Mouse (Mus musculus): ENCODE results near the gene Serhl.

Gene Serhl

GRCm38 (mm10) chr15:83084022-83084640 is 5.2 kb upstream of the Serhl start:
- no peak for DNase-seq (ENCODE audit: low spot score)

DNA sequence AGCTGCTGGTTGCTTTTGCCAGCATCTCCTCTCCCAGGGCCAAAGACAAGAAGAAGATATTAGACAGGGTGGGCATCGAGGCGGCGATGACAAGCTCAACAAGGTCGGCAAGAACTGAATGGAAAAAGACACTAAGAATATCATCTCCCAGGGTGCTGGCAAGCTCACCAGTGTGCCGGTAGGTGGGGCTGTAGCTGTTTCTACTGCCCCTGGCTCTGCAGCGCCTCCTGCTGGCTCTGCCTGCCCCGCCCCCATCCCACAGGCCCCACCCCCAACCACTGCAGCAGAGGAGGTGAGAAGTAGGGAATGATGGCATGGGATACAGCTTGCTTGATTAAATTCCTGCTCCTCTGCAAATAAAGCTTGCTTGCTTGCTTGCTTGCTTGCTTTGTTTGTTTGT is 3.4 kb upstream of the Serhl start:
- DNase-seq (ENCODE audit: low spot score): peak; percentile 43

DNA sequence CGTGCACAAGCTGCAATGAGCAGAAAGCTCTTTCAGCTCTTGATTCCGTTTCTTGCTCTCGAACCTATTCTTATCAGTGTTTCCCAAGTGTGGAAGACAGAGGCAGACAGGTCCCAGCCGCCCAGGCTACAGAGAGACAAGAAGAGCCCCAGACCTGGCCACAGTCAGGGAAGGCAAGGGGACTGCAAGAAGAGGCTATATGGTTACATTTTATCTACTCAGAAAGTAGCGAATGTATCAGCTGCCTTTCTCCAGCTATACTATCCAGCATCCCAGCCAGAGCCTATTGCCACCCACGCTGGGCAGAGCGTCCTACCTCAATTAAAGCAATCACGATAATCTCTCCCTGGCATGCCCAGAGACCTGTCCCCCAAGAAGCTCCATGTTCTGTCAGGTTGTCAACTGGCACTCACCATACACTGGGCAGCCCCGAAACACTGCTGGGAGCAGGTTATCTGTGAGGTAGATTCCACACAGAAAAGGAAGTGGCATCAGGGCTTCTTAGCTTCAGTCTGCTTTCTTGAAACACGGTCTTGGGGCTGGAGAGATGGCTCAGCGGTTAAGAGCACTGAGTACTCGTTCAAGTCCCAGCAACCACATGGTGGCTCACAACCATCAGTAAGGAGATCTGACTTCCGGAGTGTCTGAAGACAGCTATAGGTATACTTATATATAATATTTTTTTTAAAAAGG is 2.5 kb upstream of the Serhl start:
- no peak for DNase-seq (ENCODE audit: low spot score)

- DNase-seq (ENCODE audit: low spot score): no peak
Measured at GRCm38 (mm10) chr15:83088495-83089428, 544 bp upstream of the Serhl start.

- DNase-seq (ENCODE audit: low spot score): no peak
Measured at GRCm38 (mm10) chr15:83090874-83091273, 1.6 kb downstream of the Serhl start.

DNA sequence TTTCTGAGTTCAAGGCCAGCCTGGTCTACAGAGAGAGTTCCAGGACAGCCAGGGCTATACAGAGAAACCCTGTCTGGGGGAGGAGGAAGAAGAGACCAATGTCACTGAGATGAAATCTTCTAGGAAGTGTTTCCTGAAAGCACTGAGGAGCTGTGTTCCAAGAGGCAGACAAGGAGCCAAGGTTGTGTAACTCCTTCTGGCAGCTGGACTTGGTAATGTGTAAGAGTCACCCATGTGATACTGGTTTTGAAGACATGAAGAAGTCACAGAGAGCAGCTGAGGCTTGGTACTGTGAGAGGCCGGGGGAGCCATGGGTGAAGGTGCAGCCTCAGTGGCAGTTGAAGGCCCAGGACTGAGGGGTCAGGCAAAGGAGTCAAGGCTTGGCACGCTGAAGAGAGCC is 4.4 kb downstream of the Serhl start:
- DNase-seq (ENCODE audit: low spot score): no peak

DNA sequence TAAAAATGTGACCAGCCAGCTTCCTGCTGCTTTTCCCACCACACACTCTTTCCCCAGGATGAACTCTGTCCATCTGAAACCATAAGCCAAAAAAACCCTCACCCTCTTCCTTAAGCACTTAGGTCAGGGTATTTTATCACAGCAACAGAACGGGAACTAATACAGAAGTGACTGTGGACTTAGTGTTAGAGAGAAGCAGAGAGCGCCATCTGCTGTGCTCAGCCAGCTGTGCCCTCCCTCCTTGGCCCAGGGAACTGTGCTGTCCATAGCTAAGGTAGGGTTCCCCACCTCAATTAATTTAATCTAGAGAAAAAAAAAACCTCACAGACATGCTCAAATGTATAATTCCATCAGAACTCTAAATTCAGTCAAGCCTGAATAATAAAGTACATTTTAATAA is 6.6 kb downstream of the Serhl start:
- DNase-seq (ENCODE audit: low spot score): no peak

DNA sequence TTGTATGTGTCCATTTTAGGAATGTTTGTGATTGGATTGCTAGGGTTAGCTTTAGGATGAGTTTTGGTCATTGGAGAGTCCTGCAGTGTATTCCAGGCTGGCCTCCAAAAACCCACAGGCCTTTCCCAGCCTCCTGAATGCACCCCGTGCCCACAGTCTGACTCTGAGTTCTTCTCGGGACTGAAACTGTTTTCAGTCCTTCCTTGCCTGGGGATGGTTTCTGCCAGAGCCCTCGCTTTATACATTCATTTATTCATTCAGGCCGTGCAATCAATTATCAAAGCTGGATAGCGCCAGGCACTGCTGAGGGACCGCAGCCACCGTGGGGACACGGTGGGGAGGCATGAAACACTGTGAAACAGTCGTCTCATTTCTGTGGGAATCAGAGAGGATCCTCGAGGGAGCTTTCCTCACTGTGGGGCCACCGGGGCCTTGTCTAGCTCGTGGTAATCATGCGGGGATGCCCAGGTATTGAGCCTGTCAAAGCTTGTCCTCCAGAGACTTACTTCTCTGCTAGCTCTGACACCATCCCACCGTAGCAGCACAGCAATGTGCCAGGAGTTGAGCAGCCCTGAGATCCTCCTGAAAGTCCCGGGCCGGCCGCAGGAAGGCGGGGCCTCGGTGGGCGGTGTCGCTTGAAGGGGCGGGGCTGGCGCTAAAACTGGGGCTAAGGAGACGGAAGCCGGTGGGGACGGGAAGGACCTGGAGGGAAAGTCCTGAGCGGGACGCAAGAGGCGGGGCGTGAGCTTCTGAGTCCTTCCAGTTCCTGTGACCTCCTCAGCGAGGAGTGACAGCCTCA is 10.4 kb downstream of the Serhl start:
- DNase-seq (ENCODE audit: low spot score): peak; percentile 89

DNA sequence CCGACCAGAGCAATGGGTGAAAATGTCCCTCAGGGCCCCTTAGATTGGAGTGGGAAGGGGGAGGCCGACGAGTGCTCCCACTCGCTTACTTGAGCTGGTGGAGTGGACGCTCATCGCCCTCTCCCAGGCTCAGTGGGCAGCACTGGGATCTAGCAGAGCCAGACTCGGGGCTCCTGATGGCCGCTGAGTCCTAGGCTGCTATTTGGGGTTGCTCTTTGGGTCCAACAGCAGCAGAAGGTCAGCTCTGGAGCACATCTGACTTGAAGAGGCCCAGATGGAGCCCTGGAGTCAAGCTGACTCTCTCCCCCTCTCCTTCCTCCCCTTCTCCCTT is 11.0 kb downstream of the Serhl start:
- DNase-seq (ENCODE audit: low spot score): no peak

GRCm38 (mm10) chr15:83103111-83103510 is 13.8 kb downstream of the Serhl start:
- no peak for DNase-seq (ENCODE audit: low spot score)

DNA sequence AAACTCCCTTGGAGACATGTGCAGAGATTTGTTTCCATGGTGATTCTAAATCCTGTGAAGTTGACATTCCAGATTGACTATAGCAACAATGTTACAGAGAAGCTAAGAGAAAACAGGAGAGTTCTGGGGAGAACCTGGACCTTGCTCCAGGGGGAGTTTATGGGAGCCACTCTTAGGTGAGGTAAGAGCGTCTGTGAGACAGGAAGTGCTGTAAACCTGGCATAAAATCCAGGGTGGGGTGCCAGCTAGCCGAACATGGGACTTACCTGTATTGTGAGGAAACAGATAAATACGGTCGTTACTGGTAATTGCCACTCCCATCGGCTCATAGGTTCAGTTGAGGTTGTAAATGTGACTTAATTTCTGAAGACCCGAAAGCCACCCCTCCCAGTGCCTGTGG is 17.1 kb downstream of the Serhl start:
- no peak for DNase-seq (ENCODE audit: low spot score)

- no peak for DNase-seq (ENCODE audit: low spot score)
Measured at GRCm38 (mm10) chr15:83107814-83108213, 18.5 kb downstream of the Serhl start.

DNA sequence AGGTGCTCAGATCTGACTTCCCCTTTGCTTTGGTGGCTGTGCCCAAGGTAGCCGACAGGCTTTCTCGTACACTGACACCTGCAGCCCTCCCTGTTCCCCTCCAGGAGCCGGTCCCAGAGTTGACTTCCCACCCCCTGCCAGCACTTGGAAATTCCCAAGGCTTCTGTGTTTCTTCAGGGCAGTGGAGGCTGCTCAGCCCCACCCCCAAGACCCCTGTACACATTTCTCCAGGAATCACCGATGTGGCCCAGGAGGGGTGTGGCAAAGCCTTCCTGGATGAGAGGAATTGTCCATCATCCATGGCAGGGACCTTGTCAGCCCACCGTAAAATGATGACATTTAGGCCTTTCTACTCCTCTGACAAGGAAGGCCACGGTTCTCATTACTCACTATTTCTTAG is 22.0 kb downstream of the Serhl start:
- DNase-seq (ENCODE audit: low spot score): no peak

GRCm38 (mm10) chr15:83111874-83112273 is 22.6 kb downstream of the Serhl start:
- DNase-seq (ENCODE audit: low spot score): no peak

DNA sequence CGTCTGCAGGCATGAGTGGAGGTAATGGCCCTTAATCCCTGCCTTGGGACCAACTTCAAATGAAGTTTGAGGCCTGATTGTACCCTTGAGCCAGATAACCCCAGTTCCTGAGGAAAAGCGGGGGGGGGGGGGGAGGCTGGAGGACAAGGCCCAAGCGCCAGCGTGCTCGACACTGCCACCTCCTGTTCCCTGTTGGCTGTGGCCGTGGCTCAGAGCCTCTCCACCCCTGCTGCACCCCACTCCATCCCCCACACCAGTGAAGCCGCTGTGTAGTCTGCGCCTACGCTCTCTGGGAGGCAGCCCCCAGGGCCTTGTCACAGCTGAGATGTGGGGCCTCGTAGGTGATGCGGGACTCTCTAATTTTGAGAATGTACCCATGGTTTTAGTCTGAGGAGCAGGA is 23.6 kb downstream of the Serhl start:
- DNase-seq (ENCODE audit: low spot score): peak; percentile 18

GRCm38 (mm10) chr15:83114106-83114505 is 24.8 kb downstream of the Serhl start:
- no peak for DNase-seq (ENCODE audit: low spot score)

- DNase-seq (ENCODE audit: low spot score): no peak
Measured at GRCm38 (mm10) chr15:83115071-83115470, 25.8 kb downstream of the Serhl start.

GRCm38 (mm10) chr15:83118360-83118759 is 29.1 kb downstream of the Serhl start:
- DNase-seq (ENCODE audit: low spot score): no peak

- peak; percentile 14 for DNase-seq (ENCODE audit: low spot score)
Measured at GRCm38 (mm10) chr15:83121709-83122565, 32.6 kb downstream of the Serhl start.

- DNase-seq (ENCODE audit: low spot score): peak; percentile 78
Measured at GRCm38 (mm10) chr15:83122566-83123145, 33.4 kb downstream of the Serhl start, which contains the start of gene Rrp7a. Gene Rrp7a, minus strand, starts transcription at chr15:83122801.

- DNase-seq (ENCODE audit: low spot score): no peak
Measured at GRCm38 (mm10) chr15:83124625-83125024, 35.3 kb downstream of the Serhl start.
